Mouse (Mus musculus): ENCODE results near the gene Klf3. TPM values are rescaled to one million over a fixed set of nuclear protein-coding genes. Genes with fewer than 3 reads are reported as not detected.

Gene Klf3
- total RNA-seq, 2 experiments from 2014 or later = 43.4 to 114 TPM

DNA sequence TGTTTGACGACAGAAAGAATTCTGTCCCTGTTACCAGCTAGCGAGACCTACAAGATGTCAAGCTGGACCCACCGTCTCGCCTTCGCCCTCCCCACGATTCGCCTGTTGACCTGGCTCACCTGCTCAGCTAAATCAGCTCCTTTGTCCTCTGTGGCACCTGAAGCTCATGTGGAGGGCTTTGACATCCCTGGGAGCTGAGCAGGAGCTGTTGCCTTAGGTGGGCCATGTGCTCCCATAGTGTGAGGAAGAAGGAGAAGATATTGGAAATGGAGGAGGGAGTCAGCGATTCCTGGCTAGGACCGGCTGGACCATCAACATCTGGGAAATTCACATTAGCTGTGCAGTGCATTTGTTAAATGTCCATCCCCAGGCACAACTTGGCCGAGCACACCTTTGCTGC, 26.4 kb downstream of the Klf3 start:
- ATAC-seq (ENCODE audit: poor library complexity, severe bottlenecking) = no peak

DNA sequence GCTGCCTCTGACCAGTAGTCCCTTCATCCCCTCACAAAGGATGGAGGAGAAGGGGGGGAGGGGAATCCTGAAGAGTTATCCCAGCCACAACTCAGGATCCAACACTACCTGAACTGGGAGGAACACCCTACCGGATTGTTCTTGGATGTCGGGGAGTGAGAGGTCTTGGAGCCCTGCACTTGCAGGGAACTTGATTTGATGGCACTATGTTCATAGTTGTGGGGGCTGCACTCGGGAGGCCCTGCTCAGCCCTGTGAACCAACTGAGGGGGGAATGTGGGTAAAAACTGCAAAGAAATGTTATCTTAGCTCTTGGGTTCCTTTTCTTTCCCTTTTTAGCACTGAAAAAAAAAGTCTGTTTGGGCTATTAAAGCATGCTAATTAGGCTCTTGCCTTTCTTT, 27.6 kb downstream of the Klf3 start:
- ATAC-seq (ENCODE audit: poor library complexity, severe bottlenecking) = no peak

DNA sequence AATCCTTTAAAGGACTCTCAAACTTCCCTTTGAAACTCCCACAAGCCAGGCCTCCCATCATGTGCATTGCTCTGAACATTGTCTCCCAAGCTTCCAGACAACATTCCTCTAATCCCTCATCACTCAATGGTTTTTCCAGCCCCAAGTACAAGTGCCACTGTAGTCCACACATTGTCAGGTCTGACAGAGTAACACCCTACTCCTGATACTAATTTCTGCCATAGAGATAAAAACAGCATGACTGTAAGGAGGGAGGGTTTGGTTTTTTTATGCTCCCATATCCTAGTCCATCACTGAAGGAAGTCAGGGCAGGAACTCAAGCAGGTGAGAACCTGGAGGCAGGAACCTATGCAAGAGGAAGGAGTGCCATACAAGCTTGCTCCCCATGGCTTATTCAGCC, 30.2 kb downstream of the Klf3 start:
- no peak for ATAC-seq (ENCODE audit: poor library complexity, severe bottlenecking)

DNA sequence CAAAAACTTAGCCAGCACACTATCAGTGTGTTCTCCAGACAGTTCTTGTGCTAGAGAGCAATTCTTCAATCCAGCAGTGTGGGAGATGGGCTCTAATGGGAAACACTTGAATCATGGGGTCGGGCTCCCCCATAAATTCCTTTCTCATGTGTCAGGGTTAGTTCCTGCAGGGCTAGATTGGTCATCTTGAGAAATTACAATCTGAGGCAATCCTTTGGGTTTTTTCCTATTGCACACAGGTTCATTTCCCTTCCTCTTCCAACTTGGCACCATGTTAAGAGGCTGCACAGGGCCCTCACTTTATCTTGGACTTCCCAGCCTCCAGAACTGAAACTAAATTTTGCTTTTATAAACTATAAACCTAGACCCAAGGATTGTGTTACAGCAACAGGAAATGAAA, 31.0 kb downstream of the Klf3 start:
- peak; percentile 63 for ATAC-seq (ENCODE audit: poor library complexity, severe bottlenecking)

DNA sequence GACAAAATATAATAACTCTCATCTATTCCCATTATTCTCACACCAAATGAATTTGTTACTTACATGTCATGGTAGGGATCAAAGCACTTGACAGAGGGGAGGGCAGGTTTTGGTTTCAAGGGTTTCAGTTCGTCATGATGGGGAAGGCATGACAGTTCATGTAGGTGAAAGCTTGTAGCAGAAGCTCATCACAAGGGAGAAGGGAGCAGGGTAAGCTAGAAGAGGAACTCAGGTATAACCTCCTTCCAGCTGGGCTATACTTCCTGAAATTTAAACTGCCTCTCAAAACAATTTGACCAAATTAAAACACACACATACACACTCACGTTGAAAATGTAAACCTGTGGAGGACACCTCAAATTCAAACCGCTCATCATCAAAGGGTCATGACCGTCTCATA, 32.1 kb downstream of the Klf3 start:
- ATAC-seq (ENCODE audit: poor library complexity, severe bottlenecking) = peak; percentile 77

DNA sequence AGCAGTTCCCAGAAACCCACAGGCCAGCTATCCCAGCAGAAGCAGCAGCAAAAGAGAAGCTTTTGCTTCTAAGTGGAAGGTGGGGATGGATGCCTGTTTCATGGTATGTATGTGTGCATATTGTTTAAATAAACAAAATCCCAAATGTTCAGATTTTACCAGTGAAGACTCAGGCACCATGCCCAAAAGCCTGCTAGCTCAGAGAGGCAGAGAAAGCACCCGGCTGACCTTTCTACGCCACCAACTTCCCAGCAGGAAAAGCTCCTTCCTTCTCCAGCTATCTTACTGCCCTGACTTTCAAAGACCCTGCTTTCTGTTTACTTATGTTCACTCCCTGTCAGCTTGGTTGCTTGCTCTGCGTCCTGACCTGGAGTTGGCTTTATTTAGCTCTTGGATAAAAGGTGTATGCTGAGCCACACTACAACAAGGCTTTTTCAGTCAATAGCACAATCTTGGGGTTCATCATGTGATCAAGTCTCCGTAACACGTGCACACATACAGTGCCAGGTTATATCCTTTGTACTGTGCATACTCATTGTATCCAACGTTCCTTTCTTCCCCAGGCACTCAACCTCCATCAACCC, 35.9 kb downstream of the Klf3 start:
- no peak for ATAC-seq (ENCODE audit: poor library complexity, severe bottlenecking)

DNA sequence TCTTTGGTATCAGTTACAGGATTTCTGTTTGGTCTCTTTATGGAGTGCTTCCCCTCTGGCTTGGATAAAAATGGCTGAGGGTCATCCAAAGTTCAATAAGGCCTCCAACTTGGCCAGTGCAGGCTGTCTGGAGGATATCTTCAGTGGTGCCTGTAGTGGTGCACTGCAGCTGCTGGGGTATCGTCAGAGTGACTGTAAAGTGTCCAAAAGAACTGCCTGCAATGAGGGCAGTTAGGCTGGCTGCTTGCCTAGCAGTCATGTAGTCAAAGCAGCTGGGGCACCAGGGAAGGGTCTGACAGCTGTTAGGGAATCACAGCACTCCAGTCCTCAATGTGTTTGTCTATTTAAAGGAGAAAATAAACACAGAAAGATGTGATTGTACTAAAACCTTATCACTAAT, 36.9 kb downstream of the Klf3 start:
- ATAC-seq (ENCODE audit: poor library complexity, severe bottlenecking) = no peak

DNA sequence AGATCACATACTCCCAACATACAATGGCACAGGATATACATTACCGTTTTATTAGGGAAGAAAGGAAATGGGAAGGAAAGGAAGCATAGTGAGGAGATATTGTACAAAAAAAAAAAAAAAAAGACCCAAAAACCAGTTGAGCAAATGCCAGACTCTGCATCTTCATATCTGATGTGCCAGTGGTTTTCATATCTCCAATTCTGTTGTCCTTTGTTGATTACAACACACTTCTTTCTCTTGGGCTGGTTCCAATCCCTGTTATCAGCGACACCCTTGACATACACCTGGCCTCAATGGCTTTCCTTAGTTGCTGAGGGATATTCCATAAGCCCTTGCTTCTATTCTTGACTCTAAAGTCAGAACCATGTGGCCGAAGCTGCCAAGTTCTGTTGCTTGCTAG, 41.4 kb downstream of the Klf3 start:
- ATAC-seq (ENCODE audit: poor library complexity, severe bottlenecking) = no peak

DNA sequence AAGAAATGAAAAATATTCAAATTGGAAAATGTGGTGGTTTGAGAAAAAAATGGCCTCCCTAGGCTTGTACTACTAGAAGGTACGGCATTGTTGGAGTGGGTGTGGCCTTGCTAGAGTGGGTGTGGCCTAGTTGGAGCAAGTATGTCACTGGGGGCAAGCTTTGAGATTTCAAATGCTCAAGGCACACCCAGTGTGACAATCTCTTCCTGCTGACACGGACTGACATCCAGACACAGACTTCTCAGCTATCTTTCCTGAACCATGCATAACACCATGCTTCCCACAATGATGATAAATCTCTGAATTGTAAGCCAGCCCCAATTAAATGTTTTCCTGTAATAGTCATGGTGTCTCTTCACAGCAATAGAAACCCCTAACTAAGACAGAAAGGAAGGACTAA, 44.1 kb downstream of the Klf3 start:
- no peak for ATAC-seq (ENCODE audit: poor library complexity, severe bottlenecking)

DNA sequence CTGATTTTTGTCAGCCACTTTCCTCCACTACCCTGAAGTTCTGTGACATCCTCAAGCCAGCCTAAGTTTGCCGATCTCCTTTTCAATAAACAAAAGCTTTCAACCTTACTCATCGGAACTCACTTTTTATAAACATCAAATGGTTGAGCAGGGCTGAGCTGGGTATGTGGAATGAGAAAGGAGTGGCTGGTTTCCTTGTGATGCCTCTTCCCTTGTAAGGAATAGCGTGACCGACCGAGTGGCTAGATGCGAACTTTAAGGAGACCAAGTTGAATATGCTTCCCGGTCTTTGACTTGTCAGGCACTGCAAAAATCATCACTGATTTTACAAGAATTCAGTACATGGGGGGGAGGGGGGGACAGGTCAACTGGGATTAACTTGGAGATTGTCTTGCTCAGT, 46.7 kb downstream of the Klf3 start:
- no peak for ATAC-seq (ENCODE audit: poor library complexity, severe bottlenecking)

DNA sequence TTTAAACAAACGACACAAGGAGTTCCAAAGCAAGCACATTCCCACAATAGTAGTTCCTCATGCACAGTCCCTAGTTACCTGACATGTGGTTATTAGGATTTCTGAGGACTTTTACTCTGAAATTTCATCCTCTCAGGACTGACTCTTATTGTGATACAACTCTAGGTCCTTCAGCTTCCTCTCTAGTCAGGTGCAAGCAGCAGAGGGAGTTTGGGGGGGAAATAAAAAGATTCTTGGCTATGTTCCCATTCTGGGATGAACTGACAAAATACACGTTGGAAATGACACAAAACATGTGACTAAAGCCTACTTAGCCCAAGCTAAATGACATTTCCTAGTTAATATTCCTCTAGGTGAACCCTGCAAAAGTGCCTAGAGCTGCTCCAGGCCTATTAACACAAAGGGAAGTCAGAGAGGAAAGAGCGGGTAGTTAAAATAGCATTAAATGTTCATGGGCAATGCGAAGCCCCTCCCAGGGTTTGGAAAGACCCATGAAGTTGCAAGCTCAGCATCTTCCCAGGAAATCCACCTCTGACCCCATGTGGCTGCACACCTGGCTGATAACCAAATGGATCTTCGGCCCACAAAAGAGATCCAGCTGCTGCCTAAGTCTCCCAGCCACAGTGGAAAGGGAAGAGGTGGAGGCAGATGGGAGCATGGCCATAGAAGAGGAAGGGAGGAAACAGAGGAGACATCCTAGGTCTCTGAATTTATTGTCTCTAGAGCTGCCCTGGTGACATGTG, 49.6 kb downstream of the Klf3 start:
- ATAC-seq (ENCODE audit: poor library complexity, severe bottlenecking) = no peak

DNA sequence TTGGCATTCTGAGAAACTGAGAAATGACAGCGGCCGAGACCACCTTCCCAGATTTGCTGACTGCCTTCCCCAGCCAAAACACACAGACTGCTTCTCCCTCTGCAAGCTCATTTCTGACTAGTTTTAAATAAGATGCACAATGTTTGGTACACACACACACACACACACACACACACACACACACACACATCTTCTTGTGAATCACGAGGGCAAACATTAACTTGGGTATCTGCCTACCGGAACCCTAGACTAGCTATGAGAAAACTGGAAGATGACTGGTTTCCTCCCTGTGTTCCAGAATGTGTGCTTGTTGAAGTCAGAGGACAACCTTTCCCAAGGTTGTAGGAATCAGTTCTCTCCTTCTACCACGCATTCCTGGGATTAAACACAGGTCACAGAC, 50.2 kb downstream of the Klf3 start:
- ATAC-seq (ENCODE audit: poor library complexity, severe bottlenecking) = no peak

DNA sequence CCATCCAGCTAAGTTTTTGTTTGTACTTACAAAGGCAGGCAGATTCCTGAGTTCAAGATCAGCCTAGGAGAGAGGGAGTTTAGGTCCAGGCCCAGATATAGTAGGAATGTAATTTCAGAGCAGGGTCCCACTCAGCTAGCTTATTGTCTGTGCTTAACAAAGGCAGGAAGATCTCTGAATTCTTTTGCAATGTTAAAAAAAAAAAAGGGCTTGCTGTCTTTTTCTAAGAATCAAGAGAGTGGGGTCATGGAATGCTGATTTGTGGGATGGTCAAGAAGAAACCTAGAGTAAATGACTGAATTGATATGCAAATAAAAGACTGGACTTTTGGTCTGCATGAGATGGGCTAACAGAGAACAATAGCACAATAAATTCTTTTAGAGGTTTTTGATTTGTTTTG, 52.0 kb downstream of the Klf3 start:
- ATAC-seq (ENCODE audit: poor library complexity, severe bottlenecking) = no peak

DNA sequence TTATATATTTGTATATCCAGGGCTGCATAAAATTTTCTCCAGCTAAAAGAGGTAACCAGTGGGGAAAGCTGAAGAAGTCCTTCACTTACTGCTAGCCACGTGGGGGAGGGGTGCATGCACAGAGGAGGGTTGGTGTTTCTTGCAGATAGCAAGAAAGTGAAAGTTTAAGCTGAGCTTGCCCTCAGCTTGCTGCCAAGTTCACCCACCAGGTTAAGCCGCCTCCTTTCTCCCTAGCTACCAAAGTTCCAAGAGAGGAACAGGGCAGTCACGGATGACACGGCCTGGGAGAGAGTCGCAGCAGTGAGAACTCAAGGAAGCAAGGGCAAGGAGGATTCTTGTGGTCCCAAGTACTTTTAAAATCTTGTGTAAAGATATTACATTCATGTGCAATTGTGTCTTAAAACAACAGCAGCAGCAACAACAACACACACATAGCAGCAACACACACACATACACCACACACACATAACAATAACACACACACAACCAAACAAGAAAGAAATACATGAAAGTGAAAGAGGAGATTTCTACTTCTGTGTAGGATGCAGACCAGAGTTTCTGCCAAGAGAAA, 57.8 kb downstream of the Klf3 start:
- no peak for ATAC-seq (ENCODE audit: poor library complexity, severe bottlenecking)

DNA sequence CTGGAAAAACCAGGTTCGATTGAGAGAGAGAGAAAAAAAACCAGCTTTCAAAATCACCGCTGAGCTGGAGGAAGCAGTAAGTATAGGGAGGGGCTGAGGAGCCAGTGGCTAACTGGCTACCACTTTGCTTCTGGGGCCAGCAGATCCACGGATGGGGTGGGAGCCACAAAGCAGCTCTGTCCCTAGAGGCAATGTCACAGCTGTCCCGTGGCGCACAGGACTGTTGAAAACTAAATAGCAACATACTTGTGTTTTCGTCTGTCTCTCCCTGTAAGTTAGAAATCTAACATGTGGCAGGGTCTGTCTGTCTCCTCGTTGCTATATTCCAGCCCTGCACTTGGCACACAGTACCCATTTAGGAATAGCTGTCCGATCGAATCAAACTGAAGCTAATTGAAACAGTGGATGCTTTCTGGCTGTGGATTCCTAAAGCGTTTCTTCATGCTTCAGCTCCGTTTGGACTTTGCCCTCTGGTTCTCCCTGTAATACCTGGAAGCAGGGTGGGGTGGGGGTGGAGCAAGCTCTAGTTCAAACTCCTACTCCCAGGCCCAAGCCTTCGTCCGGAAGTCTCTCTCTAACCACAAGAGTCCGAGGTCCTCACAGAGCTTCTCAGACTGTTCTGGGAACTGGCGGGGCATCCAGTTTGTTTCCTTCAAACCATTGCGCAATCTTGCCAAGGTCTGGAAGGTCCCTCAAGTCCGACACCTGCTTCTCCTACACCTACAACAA, 58.4 kb downstream of the Klf3 start:
- ATAC-seq (ENCODE audit: poor library complexity, severe bottlenecking) = peak; percentile 23

DNA sequence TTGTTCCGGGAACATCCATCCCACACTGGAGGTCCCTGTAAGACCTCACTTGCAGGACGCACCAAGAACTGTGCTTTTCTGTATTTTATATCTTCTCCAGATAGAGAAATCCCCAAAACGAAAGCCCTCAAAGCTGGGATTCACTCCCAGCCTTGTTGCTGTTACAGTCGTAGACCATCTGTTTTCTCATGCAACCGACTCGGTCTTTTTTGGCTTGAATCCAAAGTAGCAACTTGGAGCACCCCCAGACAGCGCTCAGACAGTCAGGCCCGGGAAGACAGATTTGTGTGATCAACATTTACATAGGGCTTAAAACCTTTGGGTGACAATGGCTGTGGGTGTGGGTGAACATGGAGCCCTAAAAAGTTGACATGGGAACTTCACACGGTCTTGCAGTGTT, 59.1 kb downstream of the Klf3 start:
- ATAC-seq (ENCODE audit: poor library complexity, severe bottlenecking) = no peak

DNA sequence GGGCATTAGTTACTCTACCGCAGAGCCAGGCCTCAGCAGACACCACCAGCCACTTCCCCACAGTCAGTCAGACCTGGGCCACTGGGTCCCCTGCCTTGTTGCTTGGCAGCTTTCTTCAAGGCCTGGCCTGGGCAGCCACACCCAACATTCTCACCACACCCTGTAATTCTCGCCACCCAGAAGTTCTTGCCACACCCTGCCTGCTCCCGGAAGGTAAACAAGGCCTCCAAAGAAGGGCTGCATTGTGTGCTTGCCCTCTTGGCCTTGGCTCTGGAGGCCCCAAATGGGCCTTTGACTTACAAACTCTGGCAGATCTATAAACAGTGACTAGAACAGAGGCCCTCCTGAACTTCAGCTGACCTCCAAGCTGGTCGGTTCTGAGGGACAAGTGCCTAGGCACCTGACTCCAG, 61.5 kb downstream of the Klf3 start:
- peak; percentile 88 for ATAC-seq (ENCODE audit: poor library complexity, severe bottlenecking)

DNA sequence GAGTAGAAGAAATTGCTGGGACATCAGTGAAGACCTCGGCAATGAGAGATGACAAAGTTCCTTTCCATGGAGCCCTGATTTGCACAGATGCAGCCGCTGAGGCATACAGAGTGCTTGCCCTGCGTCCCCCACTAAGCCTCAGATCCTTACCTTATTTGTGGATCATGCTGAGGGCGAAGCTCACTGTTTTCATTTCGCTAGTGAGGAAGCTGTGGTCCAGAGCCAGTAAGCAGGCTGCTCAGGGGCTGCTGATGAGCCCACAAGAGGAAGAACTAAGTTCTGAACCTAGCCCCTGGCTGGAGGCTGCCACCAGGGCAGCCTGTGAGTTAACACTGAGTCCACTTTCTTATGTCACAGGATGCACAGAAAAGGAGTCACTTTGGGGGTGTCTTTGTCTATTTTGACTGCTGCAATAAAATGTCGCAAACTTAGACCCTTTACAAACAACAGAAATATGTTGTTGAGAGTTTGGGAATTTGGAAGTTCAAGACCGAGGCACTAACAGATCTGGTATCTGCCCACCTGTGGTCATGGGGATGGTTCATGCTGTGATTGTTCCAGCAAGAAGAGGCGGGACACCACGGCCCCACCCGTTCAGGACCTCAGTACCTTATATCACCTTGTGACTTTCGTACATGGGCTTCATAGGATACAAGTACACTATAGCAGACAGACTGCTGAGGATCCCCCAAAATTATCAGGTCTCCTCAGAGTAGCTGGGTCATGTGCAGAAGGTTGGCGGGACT, 62.2 kb downstream of the Klf3 start:
- peak; percentile 52 for ATAC-seq (ENCODE audit: poor library complexity, severe bottlenecking)

DNA sequence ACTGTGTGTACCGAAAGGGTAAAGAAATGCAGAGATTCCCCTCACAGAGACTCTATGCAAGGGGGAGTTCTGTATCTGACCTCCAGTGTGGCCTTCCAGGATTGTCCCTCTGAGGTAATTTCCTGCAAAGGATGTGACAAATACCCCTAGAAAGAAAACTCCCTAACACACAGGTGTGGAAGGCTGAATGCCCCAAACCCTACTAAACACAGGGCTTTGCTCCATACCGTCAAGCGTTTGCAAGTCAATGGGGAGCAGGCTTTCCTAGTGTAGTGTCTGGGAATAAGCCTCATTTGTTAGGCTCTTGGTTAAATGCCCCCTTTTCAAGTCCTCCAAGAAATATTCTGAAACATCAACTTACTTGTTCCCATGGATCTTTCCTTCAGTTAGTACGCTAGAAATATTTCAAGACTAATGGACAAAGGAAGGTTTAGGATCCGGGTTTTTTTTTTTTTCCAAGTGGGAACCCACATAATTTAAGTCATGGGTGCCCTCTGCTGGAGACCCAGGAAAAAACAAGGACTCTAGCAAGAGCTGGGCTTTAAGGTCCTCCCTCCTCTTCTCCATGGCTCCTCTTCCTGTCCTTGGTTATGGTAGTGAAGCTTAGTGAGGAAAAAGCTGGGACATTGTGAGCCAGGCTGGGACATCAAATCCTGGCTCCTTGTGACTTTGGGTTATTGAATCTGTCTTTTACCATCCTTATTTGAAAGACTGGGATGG, 63.3 kb downstream of the Klf3 start:
- ATAC-seq (ENCODE audit: poor library complexity, severe bottlenecking) = peak; percentile 25; the same call in 1 of the 2 replicates

DNA sequence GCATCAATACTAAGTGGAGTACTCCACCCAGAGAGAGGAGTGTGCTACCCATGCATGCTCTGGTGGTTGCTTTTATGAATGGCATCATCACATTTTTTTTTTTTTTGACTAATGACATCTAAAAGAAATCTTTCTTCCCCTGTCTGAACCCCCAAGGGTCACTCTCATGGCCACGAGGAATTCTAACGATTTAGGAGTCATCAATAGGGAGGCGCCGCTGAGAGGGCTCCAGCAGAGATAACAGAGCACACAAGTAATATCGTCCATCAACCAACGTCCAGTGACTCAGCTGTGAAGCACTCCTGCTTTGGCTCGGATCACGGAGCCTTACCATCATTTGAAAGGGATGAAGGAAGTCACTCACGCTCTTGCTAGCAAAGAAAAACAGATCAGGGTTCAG, 63.9 kb downstream of the Klf3 start:
- ATAC-seq (ENCODE audit: poor library complexity, severe bottlenecking) = no peak

DNA sequence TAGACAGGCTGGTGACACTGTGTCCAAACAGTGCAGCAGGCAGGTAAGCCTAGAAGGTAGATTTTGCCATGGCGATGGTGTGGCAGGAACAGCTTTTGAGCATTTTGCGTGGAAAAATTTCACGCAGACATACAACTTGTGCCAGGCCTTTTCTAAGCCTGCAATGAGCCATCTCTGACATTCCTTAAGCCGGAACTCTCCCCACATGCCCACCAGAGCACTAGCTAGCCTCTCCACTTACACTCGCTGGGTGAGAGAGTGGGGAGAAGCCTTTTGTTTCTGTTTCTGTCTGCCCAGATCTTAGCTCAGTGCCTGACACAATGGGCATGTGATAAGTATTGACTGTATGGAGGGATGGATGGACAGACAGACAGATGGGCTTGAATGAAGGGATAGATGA, 64.4 kb downstream of the Klf3 start:
- no peak for ATAC-seq (ENCODE audit: poor library complexity, severe bottlenecking)
